Mouse (Mus musculus) CH12.LX (cell line): ENCODE data around the gene Lmnb2. TPM values are rescaled to one million over a fixed set of nuclear protein-coding genes. Genes with fewer than 3 reads are reported as not detected.

Experiments
- DNase-seq: peaks from one replicate; pipeline ENCODE4 v3.0.0-alpha.2; 2013; ENCODE audit errors: extremely low read depth
- H3K27ac ChIP-seq: 2 replicates; pipeline ENCODE4 v1.5.1; 2012; ENCODE audit warnings: low read depth, mild to moderate bottlenecking, control low read depth, moderate library complexity; ENCODE audit not compliant: insufficient read depth
- H3K27me3 ChIP-seq: replicated peaks from 2 replicates; pipeline ENCODE3; 2012; ENCODE audit warnings: inconsistent platforms
- H3K36me3 ChIP-seq, 2 experiments: replicated peaks in 1 of 2; 2 replicates each; pipeline versions ENCODE3 to v1.6.1; 2012; ENCODE audit warnings: inconsistent platforms in 1 of 2, low read length in 1 of 2, mild to moderate bottlenecking in 1 of 2, mixed read lengths in 1 of 2, moderate library complexity in 1 of 2; ENCODE audit not compliant: control insufficient read depth in 1 of 2, insufficient read depth in 1 of 2
- H3K4me1 ChIP-seq, 2 experiments: 2 replicates each; pipeline ENCODE4 v1.6.1; 2012; ENCODE audit warnings: inconsistent platforms in 1 of 2, moderate library complexity in 1 of 2; ENCODE audit not compliant: insufficient read depth in 2 of 2, control insufficient read depth in 1 of 2
- H3K4me2 ChIP-seq: 2 replicates; pipeline ENCODE4 v1.6.1; 2012; ENCODE audit warnings: low read depth, mild to moderate bottlenecking, control low read depth; ENCODE audit not compliant: poor library complexity, insufficient read depth, severe bottlenecking
- H3K4me3 ChIP-seq, 3 experiments: fragments of 150-350 bp in 1 of 3; sonication (generic) in 1 of 3; replicated peaks in 1 of 3; 2 replicates each; pipeline versions ENCODE3 to v1.5.1; 2011 to 2012; ENCODE audit warnings: low read depth in 2 of 3, low read length in 2 of 3, mild to moderate bottlenecking in 2 of 3, moderate library complexity in 2 of 3, control low read depth in 1 of 3, improper control_type of control experiment in 1 of 3, inconsistent platforms in 1 of 3, mixed read lengths in 1 of 3; ENCODE audit not compliant: poor library complexity in 1 of 3
- H3K79me2 ChIP-seq: replicated peaks from 2 replicates; pipeline ENCODE4 v1.6.1; 2012; ENCODE audit warnings: mild to moderate bottlenecking, moderate library complexity; ENCODE audit not compliant: control insufficient read depth, poor library complexity, insufficient read depth, severe bottlenecking; ENCODE audit errors: extremely low read depth
- H3K9ac ChIP-seq: 2 replicates; pipeline ENCODE4 v1.6.1; 2012; ENCODE audit warnings: low read depth, mild to moderate bottlenecking, control low read depth, moderate library complexity; ENCODE audit not compliant: insufficient read depth
- H3K9me3 ChIP-seq: replicated peaks from 2 replicates; pipeline ENCODE3; 2012; ENCODE audit warnings: low read length, inconsistent platforms, mixed read lengths
- BHLHE40 ChIP-seq: IDR thresholded peaks from 2 replicates; pipeline ENCODE4 v1.6.1; 2011; ENCODE audit warnings: mild to moderate bottlenecking, low read depth, low read length, improper control_type of control experiment
- CTCF ChIP-seq, 2 experiments: IDR thresholded peaks in 1 of 2; conservative IDR thresholded peaks in 1 of 2; 2 replicates each; pipeline ENCODE4 v1.5.1; 2011 to 2012; ENCODE audit warnings: low read depth in 2 of 2, low read length in 2 of 2, improper control_type of control experiment in 1 of 2, inconsistent platforms in 1 of 2, mild to moderate bottlenecking in 1 of 2, moderate library complexity in 1 of 2
- ELF1 ChIP-seq: IDR thresholded peaks from 2 replicates; pipeline ENCODE4 v1.6.1; 2014; ENCODE audit warnings: low read depth, mild to moderate bottlenecking, inconsistent platforms, low read length, improper control_type of control experiment
- ETS1 ChIP-seq: conservative IDR thresholded peaks from 2 replicates; pipeline ENCODE4 v1.6.1; 2012; ENCODE audit warnings: low read depth, mild to moderate bottlenecking, inconsistent platforms, low read length, improper control_type of control experiment, moderate library complexity
- IRF4 ChIP-seq: IDR thresholded peaks from 2 replicates; pipeline ENCODE4 v1.6.1; 2014; ENCODE audit warnings: low read depth, mild to moderate bottlenecking, inconsistent platforms, low read length, improper control_type of control experiment
- JUN ChIP-seq: IDR thresholded peaks from 2 replicates; pipeline ENCODE4 v1.6.1; 2011; ENCODE audit warnings: low read depth, mild to moderate bottlenecking, low read length, improper control_type of control experiment, moderate library complexity; ENCODE audit not compliant: insufficient read depth
- JUND ChIP-seq: conservative IDR thresholded peaks from 2 replicates; pipeline ENCODE4 v1.6.1; 2011; ENCODE audit warnings: low read depth, low read length, improper control_type of control experiment
- MAFK ChIP-seq: IDR thresholded peaks from 2 replicates; pipeline ENCODE4 v1.6.1; 2011; ENCODE audit warnings: low read length, improper control_type of control experiment; ENCODE audit not compliant: insufficient replicate concordance
- MEF2A ChIP-seq: IDR thresholded peaks from 2 replicates; pipeline ENCODE4 v1.6.1; 2014; ENCODE audit warnings: low read depth, mild to moderate bottlenecking, inconsistent platforms, low read length, improper control_type of control experiment, borderline replicate concordance
- MXI1 ChIP-seq: IDR thresholded peaks from 2 replicates; pipeline ENCODE4 v1.6.1; 2011; ENCODE audit warnings: mild to moderate bottlenecking, low read depth, low read length, improper control_type of control experiment
- POLR2A ChIP-seq: IDR thresholded peaks from 2 replicates; pipeline ENCODE4 v1.6.1; 2011; ENCODE audit warnings: low read depth, mild to moderate bottlenecking, improper control_type of control experiment, low read length
- POLR2AphosphoS2 ChIP-seq: IDR thresholded peaks from 2 replicates; pipeline ENCODE4 v1.6.1; 2011; ENCODE audit warnings: low read depth, low read length, improper control_type of control experiment
- SIN3A ChIP-seq: IDR thresholded peaks from 2 replicates; pipeline ENCODE4 v1.6.1; 2012; ENCODE audit warnings: low read length, improper control_type of control experiment, inconsistent platforms
- USF1 ChIP-seq: IDR thresholded peaks from 2 replicates; pipeline ENCODE4 v1.6.1; 2014; ENCODE audit warnings: low read depth, mild to moderate bottlenecking, inconsistent platforms, low read length, improper control_type of control experiment
- USF2 ChIP-seq: conservative IDR thresholded peaks from 2 replicates; pipeline ENCODE4 v1.6.1; 2011; ENCODE audit warnings: low read depth, low read length, improper control_type of control experiment
- ZC3H11A ChIP-seq: IDR thresholded peaks from 2 replicates; pipeline ENCODE4 v1.6.1; 2012; ENCODE audit warnings: low read depth, mild to moderate bottlenecking, inconsistent platforms, low read length, improper control_type of control experiment
- ZKSCAN1 ChIP-seq: IDR thresholded peaks from 2 replicates; pipeline ENCODE4 v1.6.1; 2012; ENCODE audit warnings: low read depth, inconsistent platforms, low read length, improper control_type of control experiment, borderline replicate concordance
- ZNF384 ChIP-seq: IDR thresholded peaks from 2 replicates; pipeline ENCODE4 v1.6.1; 2012; ENCODE audit warnings: low read depth, low read length, improper control_type of control experiment, inconsistent platforms
- dilution Hi-C: fragments of 300-500 bp; cut with MboI; formaldehyde crosslinking; loops from 2 replicates; pipeline ENCODE4 v1.14.3; 2020; ENCODE audit warnings: low sequenced_read_pairs; ENCODE audit not compliant: extremely low pct_unique_long_range_greater_than_20kb, extremely low pct_ligation_motif_present
- in situ Hi-C: fragments of 300-500 bp; cut with MboI; formaldehyde crosslinking; loops from 3 replicates; pipeline ENCODE4 v1.14.3; 2019; ENCODE audit warnings: low sequenced_read_pairs, low pct_ligation_motif_present, low pct_unique_long_range_greater_than_20kb, mixed read lengths
- polyA plus RNA-seq: library from polyadenylated mRNA; unstranded; fragments of >175 nt; gene quantifications from 2 replicates; pipeline ENCODE4 v1.2.1, GENCODE M21; 2012; ENCODE audit warnings: low read depth; ENCODE audit not compliant: insufficient read length
- total RNA-seq, 2 experiments: library from RNA; depleted of rRNA; stranded (reverse); fragments of 300-350 nt in 1 of 2; fragments of >200 nt in 1 of 2; gene quantifications; 2 replicates each; pipeline ENCODE4 v1.2.3; 2012 to 2014

Lmnb2 gene
- total and polyA plus RNA-seq, 3 experiments = 20.7 to 25.8 (median 23.7) TPM

- dilution Hi-C loops = no loop called here
- peaks cover 8 to 21% of the 10 kb centered on the region in 2 experiments; a peak in 3 of 4 replicates for H3K4me1 ChIP-seq
Observed at GRCm38 (mm10) chr10:80903282-80903681, 14.8 kb downstream of the Lmnb2 start.

GRCm38 (mm10) chr10:80902273-80902940 lies 15.6 kb downstream of the Lmnb2 start:
- no peaks in the 10 kb centered on the region for H3K27me3 ChIP-seq
- peaks cover 8 to 21% of the 10 kb centered on the region in 2 experiments; a peak in 3 of 4 replicates for H3K4me1 ChIP-seq
- H3K9ac ChIP-seq = no peak overlapping the region
- dilution Hi-C loops = no loop called here
- in situ Hi-C loops = no loop called here
- no peak for DNase-seq
- no peak for TF ChIP-seq MEF2A
- no peak for TF ChIP-seq ZNF384
- no peak for TF ChIP-seq JUN
- no peak for TF ChIP-seq ZC3H11A
- TF ChIP-seq USF2 = no peak
- TF ChIP-seq CTCF (conservative IDR thresholded peaks at IDR 0.05 in 1 of 2, IDR thresholded peaks at IDR 0.05 in 1 of 2; ENCODE audit: low read depth in 2 of 2, low read length in 2 of 2) = no peak
- TF ChIP-seq SIN3A = no peak
- TF ChIP-seq MXI1 = no peak
- no peak for TF ChIP-seq ZKSCAN1
- no peak for TF ChIP-seq USF1
- no peak for TF ChIP-seq ETS1
- no peak for TF ChIP-seq BHLHE40
- TF ChIP-seq ELF1 = no peak
- TF ChIP-seq POLR2AphosphoS2 = no peak
- no peak for TF ChIP-seq POLR2A
- no peak overlapping the region for H3K27ac ChIP-seq
- H3K79me2 ChIP-seq = peaks cover 10% of the 10 kb centered on the region; the same call in 1 of the 2 replicates
- H3K9me3 ChIP-seq = no peaks in the 10 kb centered on the region
- no peak overlapping the region for H3K4me2 ChIP-seq
- peaks cover 49 to 84% of the 10 kb centered on the region in 2 experiments for H3K36me3 ChIP-seq
- no peak overlapping the region for H3K4me3 ChIP-seq

More at GRCm38 (mm10) chr10:80903282-80903681, 14.8 kb downstream of the Lmnb2 start:
- Histone ChIP-seq H3K9me3 (no peaks in the 10 kb centered on the region), H3K4me3 (no peak overlapping the region), H3K27me3 (no peaks in the 10 kb centered on the region), H3K4me2 (no peak overlapping the region), H3K9ac (no peak overlapping the region), H3K36me3 (peaks cover 42 to 84% of the 10 kb centered on the region in 2 experiments), H3K27ac (no peak overlapping the region), H3K79me2 (peaks cover 10% of the 10 kb centered on the region; the same call in 1 of the 2 replicates)
- no peak for DNase-seq
- TF ChIP-seq MAFK (no peak), JUND (no peak), JUN (no peak), IRF4 (no peak), MEF2A (no peak)
- in situ Hi-C loops = no loop called here
